Mouse (Mus musculus): ENCODE measurements around the gene Prmt1. TPM values are rescaled to one million over a fixed set of nuclear protein-coding genes. Genes with fewer than 3 reads are reported as not detected.
A peak's percentile ranks its signal among the peaks of the same experiment; 100 is the strongest.

The Prmt1 gene
- polyA plus RNA-seq, 1 experiment from 2014 or later = 710 TPM

DNA sequence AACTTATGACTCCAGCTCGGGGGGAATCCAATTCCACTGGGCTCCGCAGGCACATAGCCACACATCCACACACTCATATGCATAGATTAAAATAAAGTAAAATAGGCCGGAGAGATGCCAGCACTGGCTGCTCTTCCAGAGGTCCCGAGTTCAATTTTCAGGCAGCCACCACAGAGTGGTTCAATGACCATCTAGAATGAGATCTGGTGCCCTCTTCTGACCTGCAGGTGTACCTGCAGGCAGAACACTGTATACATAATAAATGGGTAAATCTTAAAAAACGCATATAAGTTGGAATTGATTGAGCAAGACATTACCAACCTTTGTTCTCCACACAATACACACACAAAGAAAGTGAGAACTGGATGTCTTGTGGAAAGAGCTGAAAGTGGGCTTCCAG is 30.7 kb downstream of the Prmt1 start:
- H3K27ac ChIP-seq = no peak overlapping the region

DNA sequence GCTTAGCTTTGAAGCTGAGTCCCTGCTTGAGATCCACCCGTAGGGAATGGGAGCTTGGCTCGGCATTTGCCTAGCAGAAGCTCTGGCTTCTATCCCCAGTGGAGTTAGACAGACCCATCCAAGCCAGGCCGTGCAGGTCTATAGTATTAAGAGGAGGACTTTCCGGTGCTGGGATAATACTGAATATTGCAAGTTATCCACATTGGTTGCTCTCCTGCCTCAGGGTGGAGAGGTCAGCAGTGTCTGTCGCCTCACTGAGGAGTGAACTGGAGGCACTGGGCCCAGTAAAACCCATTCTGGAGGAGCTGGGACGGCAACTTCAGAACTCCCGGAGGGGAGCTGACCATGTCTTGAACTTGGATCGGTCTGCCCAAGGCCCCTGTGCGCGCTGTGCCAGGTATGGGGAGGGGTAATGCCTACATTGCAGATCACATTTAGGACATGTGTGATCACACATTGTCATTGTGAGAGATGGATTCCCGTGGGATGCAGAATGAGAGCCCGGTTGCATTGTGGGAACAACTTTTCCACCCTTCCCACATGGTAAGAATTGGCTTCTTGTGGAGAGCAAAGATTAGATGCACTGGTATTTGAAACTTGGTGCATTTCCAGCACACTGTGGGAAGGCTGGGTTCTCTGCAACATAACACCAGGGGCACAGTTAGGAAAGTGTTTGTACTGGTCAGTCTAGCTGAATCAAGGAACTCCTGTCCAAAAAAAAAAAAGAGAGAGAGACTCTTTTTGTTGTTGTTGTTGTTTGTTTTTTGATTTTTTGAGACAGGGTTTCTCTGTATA is 32.1 kb downstream of the Prmt1 start:
- no peak overlapping the region for H3K9ac ChIP-seq
- no peak for ATAC-seq (replicated peaks; ENCODE audit: low FRiP score)
- peaks cover 1% of the 10 kb centered on the region; the same call in 1 of the 2 replicates for H3K36me3 ChIP-seq
- H3K4me1 ChIP-seq = peaks cover 26% of the 10 kb centered on the region
- H3K4me2 ChIP-seq = no peak overlapping the region
- peaks cover 25% of the 10 kb centered on the region for H3K27me3 ChIP-seq
- H3K9me3 ChIP-seq (replicated peaks) = no peaks in the 10 kb centered on the region
- H3K27ac ChIP-seq = no peak overlapping the region
- 85% methylated on average over 12 of the region's 12 CpGs for WGBS
- no peak overlapping the region for H3K4me3 ChIP-seq (replicated peaks)

More for the DNA sequence above, 30.7 kb downstream of the Prmt1 start:
- peaks cover 26% of the 10 kb centered on the region for H3K4me1 ChIP-seq
- H3K9ac ChIP-seq = no peak overlapping the region
- H3K4me3 ChIP-seq (replicated peaks) = no peak overlapping the region
- no peaks in the 10 kb centered on the region for H3K9me3 ChIP-seq (replicated peaks)
- WGBS = 45% methylated on average over 5 of the region's 5 CpGs
- peaks cover 4% of the 10 kb centered on the region; the same call in 1 of the 2 replicates for H3K36me3 ChIP-seq
- H3K27me3 ChIP-seq = peaks cover 12% of the 10 kb centered on the region
- no peak overlapping the region for H3K4me2 ChIP-seq
- ATAC-seq (replicated peaks; ENCODE audit: low FRiP score) = no peak

DNA sequence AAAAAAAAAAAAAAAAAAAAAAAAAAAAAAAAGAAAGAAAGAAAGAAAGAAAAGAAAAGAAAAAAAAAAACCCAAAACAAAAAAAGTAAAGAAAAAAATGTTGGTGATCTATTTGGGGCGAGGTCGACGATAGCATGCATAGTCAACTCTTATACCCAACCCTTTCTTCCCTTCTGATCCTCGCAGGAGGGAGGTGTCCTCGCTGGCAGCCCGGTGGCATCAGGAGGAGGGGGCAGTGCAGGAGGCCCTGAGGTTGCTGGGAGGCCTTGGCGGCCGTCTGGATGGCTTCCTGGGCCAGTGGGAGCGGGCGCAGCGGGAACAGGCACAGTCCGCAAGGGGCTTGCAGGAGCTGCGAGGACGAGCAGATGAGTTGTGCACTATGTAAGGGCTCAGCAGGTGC is 32.8 kb downstream of the Prmt1 start:
- H3K9me3 ChIP-seq (replicated peaks) = no peaks in the 10 kb centered on the region
- no peak overlapping the region for H3K4me2 ChIP-seq
- no peak overlapping the region for H3K9ac ChIP-seq
- H3K36me3 ChIP-seq = no peaks in the 10 kb centered on the region
- ATAC-seq (replicated peaks; ENCODE audit: low FRiP score) = no peak
- H3K4me1 ChIP-seq = peaks cover 26% of the 10 kb centered on the region
- 59% methylated on average over 14 of the region's 14 CpGs for WGBS
- H3K27me3 ChIP-seq = peaks cover 30% of the 10 kb centered on the region
- no peak overlapping the region for H3K4me3 ChIP-seq (replicated peaks)
- no peak overlapping the region for H3K27ac ChIP-seq

DNA sequence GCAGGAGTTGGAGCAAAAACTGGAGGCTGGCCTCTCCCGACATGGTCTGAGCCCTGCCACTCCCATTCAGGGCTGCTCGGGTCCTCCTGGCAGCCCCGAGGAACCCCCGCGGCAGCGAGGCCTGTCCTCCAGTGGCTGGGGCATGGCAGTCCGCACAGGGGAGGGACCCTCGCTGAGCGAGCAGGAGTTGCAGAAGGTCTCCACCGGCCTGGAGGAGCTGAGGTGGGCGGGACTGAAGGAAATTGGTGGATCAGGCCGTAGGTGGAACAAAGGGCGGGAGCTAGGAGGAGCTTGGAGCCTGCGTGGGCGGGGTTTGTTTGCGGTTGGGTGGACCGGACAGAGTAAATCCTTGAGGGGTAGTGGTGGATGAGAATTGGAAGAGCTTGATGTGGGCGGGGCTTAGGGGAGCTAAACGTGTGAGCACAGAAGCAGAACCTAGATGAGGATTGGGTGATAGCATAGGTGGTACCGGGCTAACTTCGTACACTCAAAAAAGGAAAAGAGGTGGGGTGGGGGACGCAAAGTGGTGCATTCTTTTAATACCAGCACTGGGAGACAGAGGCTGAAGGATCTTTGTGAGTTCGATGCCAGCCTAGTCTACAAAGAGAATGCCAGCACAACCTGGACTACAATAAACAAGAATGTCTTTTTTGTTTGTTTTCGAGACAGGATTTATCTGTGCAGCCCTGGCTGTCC is 33.6 kb downstream of the Prmt1 start:
- H3K4me1 ChIP-seq = peaks cover 22% of the 10 kb centered on the region
- no peaks in the 10 kb centered on the region for H3K9me3 ChIP-seq (replicated peaks)
- H3K4me2 ChIP-seq = peak overlapping the region; percentile 93
- H3K27ac ChIP-seq = peak overlapping the region; percentile 87
- H3K4me3 ChIP-seq (replicated peaks) = peak overlapping the region; percentile 54
- ATAC-seq (replicated peaks; ENCODE audit: low FRiP score) = peak; percentile 91
- no peaks in the 10 kb centered on the region for H3K36me3 ChIP-seq
- peaks cover 34% of the 10 kb centered on the region for H3K27me3 ChIP-seq
- WGBS = 7% methylated on average over 24 of the region's 24 CpGs
- H3K9ac ChIP-seq = peak overlapping the region; percentile 57

DNA sequence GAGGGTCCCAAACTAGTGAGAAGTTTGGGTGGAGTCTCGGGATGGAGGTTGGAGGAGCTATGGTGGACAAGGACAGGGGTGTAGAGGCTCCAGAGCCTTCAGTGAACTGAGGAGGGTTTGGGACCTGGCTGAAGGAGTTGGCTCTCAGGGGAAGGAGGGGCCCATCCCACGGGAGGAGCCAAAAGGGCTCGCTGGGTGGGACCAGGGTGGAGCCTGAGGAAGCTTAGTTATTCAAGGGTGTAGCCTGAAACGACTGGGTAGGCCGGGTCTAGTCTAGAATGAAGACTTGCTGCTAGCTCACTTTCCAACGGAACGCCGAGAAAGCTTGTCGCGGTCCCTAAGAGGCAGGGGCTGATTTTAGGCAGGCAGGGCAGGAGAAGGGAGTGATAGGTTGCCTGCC is 34.4 kb downstream of the Prmt1 start:
- Histone ChIP-seq H3K27ac (peak overlapping the region; percentile 87), H3K4me1 (peaks cover 17% of the 10 kb centered on the region), H3K9me3 (replicated peaks) (no peaks in the 10 kb centered on the region), H3K9ac (peak overlapping the region; percentile 57), H3K4me2 (peak overlapping the region; percentile 93), H3K36me3 (no peaks in the 10 kb centered on the region), H3K4me3 (replicated peaks) (peak overlapping the region; percentile 54), H3K27me3 (peaks cover 34% of the 10 kb centered on the region)
- peak; percentile 89 for ATAC-seq (replicated peaks; ENCODE audit: low FRiP score)
- under 1% methylated on average over 10 of the region's 10 CpGs for WGBS

DNA sequence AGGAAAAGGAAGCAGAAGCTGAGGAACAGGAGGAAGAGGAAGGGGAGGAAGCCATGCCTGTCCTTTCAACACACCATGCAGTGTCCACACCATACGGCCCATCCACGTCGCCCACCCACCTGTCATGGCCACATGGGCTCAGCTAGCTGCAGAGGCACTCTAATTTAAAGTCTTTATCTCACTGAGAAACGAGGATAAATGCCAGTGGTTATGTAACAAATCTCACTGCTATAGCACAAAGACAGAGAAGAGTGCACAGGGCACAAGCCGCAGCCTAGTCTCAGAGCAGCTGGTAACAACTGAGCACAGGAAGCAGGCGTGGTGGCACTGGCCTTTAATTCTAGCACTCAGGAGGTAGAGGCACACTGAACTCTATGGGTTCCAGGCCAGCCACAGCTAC is 36.4 kb downstream of the Prmt1 start:
- no peak overlapping the region for H3K4me3 ChIP-seq (replicated peaks)
- 65% methylated on average over 6 of the region's 6 CpGs for WGBS
- peaks cover 34% of the 10 kb centered on the region for H3K27me3 ChIP-seq
- H3K4me1 ChIP-seq = peaks cover 17% of the 10 kb centered on the region
- no peak overlapping the region for H3K9ac ChIP-seq
- no peaks in the 10 kb centered on the region for H3K9me3 ChIP-seq (replicated peaks)
- H3K36me3 ChIP-seq = no peaks in the 10 kb centered on the region
- ATAC-seq (replicated peaks; ENCODE audit: low FRiP score) = no peak
- H3K27ac ChIP-seq = no peak overlapping the region
- H3K4me2 ChIP-seq = no peak overlapping the region

DNA sequence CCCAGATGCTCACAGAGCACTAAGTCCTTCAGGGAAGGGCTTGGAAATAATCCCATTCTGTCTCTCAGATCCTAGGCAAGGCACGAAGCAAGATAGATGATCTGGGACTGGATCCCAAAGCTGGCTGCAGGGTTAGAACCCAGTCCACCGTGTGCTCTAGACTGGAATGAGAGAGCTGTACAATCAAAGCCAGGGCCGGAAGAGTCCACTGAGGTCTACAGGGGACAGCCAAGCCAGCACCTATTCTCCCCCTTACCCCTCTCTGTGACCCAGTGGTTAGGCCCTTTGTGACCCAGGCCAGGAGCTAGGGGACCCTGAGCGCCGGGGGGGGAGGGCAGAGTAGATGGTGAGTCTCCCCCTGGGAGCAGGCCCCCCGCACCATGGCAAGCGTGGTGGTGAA is 43.5 kb downstream of the Prmt1 start, which contains the start of gene Tsks:
Gene Tsks, plus strand, starts transcription at position 301 of the 400 bp plus-strand sequence.
- no peak for ATAC-seq (replicated peaks; ENCODE audit: low FRiP score)
- Histone ChIP-seq H3K9me3 (replicated peaks) (no peaks in the 10 kb centered on the region), H3K4me1 (no peaks in the 10 kb centered on the region), H3K9ac (no peak within 1 kb of the TSS), H3K27me3 (no peaks in the 10 kb centered on the region), H3K36me3 (no peaks in the 10 kb centered on the region), H3K4me3 (replicated peaks) (no peak within 1 kb of the TSS), H3K27ac (no peak within 1 kb of the TSS), H3K4me2 (no peak within 1 kb of the TSS)
- WGBS = 88% methylated on average over 7 of the region's 7 CpGs

DNA sequence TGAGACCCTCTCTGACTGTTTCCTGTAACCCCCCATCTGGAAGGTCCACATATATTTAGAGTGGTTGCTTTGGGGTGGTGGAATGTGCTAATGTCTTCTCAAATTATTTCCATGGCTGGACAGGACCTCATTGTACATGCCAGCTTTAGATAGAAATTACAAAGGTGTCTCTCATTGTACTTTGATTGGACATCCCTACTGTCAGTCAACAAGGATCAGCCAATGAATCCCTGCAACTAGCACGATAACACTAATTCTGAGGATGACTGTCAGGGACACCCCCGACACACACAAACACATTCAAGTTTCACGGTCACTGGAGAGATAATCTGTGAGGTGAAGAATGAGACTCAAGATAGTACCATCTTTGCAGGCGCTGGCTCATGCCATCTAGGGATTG is 47.7 kb downstream of the Prmt1 start:
- WGBS = 92% methylated on average over 4 of the region's 4 CpGs
- ATAC-seq (replicated peaks; ENCODE audit: low FRiP score) = no peak

DNA sequence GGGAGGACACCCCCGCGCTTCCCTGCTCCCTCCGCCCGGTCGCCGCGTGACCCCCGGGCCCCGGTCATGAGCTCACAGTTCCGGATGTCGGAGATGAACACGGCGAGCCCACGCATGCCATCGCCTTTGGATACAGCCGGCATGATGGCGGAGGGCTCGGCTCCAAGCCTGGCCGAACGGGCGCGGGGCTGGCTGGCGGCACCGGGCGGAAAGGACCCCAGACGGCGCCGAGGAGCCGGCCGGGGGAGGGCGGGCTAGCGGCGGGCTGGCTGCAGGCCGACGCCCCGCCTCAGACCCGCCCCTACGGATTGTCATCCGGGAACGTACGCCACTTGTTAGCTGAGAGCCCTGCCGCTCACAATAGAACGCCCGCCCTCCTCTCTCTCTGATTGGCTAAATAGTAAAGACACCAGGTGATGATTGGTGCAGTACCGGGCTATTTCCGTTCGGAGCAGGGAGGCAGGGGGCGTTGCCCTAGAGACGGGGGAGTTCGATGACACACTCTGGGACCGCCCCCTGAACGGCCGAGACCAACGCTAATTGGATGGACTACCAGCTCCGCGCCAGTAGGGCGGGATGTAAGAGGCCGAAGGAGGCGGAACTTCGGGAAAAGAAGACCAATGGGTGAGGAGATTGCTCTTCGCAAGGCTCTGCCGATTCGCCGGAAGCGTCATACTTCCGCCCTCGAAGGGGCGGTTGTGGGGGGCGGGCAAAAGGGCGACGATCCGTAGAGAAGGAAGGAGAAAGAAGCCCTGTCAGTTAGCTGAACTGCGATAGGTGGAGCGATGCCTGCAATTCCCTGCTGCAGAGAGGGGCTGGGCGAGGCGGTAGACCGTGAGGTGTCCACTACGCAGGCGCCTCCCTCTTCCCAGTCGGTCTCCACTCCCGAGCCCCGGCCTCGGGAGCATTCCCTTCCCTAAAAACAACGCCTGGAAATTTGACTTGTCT is 56.9 kb downstream of the Prmt1 start, which contains the start of gene Ap2a1:
Gene Ap2a1, minus strand, starts transcription at position 293 of the 948 bp plus-strand sequence.
- Histone ChIP-seq H3K9ac (peak within 1 kb of the TSS; percentile 90), H3K9me3 (replicated peaks) (no peaks in the 10 kb centered on the region), H3K36me3 (peaks cover 12% of the 10 kb centered on the region), H3K4me1 (peaks cover 29% of the 10 kb centered on the region), H3K27me3 (no peaks in the 10 kb centered on the region), H3K4me3 (replicated peaks) (peak within 1 kb of the TSS; percentile 99), H3K27ac (peak within 1 kb of the TSS; percentile 96), H3K4me2 (peak within 1 kb of the TSS; percentile 76)
- under 1% methylated on average over 80 of the region's 84 CpGs for WGBS
- peak; percentile 99 for ATAC-seq (replicated peaks; ENCODE audit: low FRiP score)

More for the DNA sequence above, 47.7 kb downstream of the Prmt1 start:
- no peak overlapping the region for H3K27ac ChIP-seq
- H3K36me3 ChIP-seq = no peaks in the 10 kb centered on the region
- H3K9me3 ChIP-seq (replicated peaks) = peaks cover 4% of the 10 kb centered on the region; the same call in 1 of the 2 replicates
- no peak overlapping the region for H3K4me2 ChIP-seq
- H3K4me3 ChIP-seq (replicated peaks) = no peak overlapping the region
- H3K4me1 ChIP-seq = no peaks in the 10 kb centered on the region
- no peaks in the 10 kb centered on the region for H3K27me3 ChIP-seq
- no peak overlapping the region for H3K9ac ChIP-seq

DNA sequence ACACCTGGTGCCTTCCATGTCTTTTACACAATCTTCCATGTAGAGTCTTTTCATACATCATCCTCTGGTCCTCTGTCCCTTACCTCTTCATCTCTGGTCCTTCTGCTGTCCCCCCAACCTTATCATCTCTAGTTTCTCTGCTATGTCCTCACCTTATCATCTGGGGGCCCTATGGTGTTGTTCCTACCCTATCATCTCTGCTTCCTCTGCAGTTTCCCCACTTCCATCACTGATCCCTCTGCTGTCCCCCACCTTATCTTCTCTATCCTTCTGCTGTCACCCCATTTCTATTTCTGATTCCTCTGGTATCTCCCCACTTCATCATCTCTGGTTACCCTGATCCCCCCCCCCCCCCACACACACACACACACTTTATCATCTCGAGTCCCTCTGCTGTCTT is 57.8 kb downstream of the Prmt1 start:
- H3K27me3 ChIP-seq = no peaks in the 10 kb centered on the region
- peak overlapping the region; percentile 90 for H3K9ac ChIP-seq
- H3K9me3 ChIP-seq (replicated peaks) = no peaks in the 10 kb centered on the region
- H3K36me3 ChIP-seq = peaks cover 21% of the 10 kb centered on the region
- H3K4me3 ChIP-seq (replicated peaks) = peak overlapping the region; percentile 99
- peak overlapping the region; percentile 87; the same call in 1 of the 2 replicates for H3K27ac ChIP-seq
- peaks cover 29% of the 10 kb centered on the region for H3K4me1 ChIP-seq
- H3K4me2 ChIP-seq = peak overlapping the region; percentile 64
- WGBS = 0% methylated on average over 1 of the region's 1 CpGs
- ATAC-seq (replicated peaks; ENCODE audit: low FRiP score) = no peak

Measured in kidney, embryonic 15.5 days (tissue).